Mouse (Mus musculus): ENCODE measurements around the gene Lamc3.

GRCm38 (mm10) chr2:31974141-31974808 is 87.2 kb downstream of the Lamc3 start, which contains the start of gene Nup214:
- TF ChIP-seq CTCF (IDR thresholded peaks at IDR 0.05) (no peak), POLR2A (IDR thresholded peaks at IDR 0.05; ENCODE audit: insufficient read depth, low read depth, low read length) (peak; percentile 78)

Measured in heart, adult 2 months (tissue).